Mouse (Mus musculus): ENCODE measurements at regions not wholly inside any gene's neighbourhood (a gene's known extent, or its start where the extent isn't known, plus 50 kb on each side); places are given as distances from the start of the nearest gene placed in this dataset.

DNA sequence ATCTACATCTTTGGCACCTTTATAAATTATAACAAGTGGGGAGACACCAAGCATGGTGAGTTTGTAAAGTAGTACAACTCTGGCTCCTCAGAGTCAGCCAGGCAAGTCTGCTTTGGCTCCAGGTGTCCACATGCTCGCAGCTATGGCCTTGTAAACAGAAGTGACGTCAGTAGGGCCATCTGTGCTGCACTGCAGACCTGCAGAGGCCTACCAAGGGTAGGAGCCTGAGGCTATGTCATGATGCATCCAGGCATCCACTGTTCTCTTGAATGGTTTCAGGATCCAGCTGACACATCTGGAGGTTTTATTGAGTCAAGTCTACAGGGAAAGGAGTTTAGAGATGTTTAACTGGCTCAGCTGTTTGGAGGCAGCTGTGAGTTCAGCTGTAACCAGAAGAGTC is 82.3 kb upstream of the Inpp4b start:
- TF ChIP-seq POLR2A (IDR thresholded peaks at IDR 0.05; ENCODE audit: low read depth, low read length) = no peak
- no peak for TF ChIP-seq CTCF (conservative IDR thresholded peaks at IDR 0.05; ENCODE audit: insufficient read depth, insufficient read length, low read depth, low read length)

All from kidney, adult 2 months (tissue).